Mouse (Mus musculus): Measurements from ENCODE around the gene Xxylt1. TPM values are rescaled to one million over a fixed set of nuclear protein-coding genes. Genes with fewer than 3 reads are reported as not detected.
A peak's percentile ranks its signal among the peaks of the same experiment; 100 is the strongest.

Xxylt1 gene
- polyA plus RNA-seq, 1 experiment from 2014 or later: 26.8 TPM

DNA sequence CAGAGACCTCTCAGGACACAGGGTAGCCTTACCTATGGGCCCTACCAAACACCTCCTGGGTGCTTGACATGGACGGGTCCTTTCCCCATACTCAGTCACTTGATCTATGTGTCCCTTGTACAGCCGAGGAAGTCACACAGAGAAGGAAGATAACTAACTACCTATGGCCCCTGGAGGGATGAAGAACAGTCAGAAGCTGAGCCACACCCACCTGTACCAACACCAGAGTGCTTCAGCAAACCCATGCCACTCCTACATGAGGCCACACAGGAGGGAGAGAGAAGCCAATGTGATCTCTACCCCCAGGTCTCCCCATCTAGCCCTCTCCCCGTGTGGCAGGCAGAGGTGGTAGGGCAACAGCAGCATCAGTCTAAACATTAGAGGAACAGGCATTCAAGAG lies 18.3 kb downstream of the Xxylt1 start:
- H3K27me3 ChIP-seq (ENCODE audit: insufficient read depth, low read length): no peaks in the 10 kb centered on the region
- WGBS: 62% methylated on average over 3 of the region's 3 CpGs

DNA sequence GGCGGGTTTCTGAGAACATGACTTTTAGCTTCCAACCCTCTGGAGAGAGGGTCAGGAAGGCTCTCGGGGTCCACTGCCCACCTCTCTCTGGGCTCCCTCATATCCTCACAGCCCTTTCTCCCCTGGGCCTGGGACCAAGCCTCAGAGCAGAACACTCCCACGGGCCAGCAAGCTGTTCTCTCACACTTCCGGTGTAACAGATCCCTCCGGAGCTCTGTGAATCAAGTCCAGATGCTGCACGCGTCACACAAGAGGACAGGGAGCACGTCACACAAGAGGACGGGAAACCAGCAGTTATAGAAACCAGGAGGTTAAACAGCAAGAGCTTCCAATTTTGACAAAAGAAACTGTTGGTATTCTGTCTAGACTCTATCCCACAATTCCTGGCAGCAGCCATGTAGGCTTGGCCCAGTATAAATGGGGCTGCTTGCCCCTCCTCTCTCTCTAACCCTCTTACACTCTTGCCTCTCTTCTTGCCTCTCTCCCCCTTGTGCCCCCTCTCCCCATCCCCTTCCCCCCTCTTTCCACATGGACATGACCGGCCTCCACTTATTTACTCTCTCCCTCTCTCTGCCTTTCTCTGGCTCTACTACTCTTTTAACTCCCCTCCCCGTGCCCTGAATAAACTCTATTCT lies 19.9 kb downstream of the Xxylt1 start:
- Histone ChIP-seq H3K9me3 (ENCODE audit: low read depth, low read length) (no peaks in the 10 kb centered on the region), H3K36me3 (ENCODE audit: insufficient read depth) (no peaks in the 10 kb centered on the region), H3K9ac (no peak overlapping the region), H3K27me3 (ENCODE audit: insufficient read depth, low read length) (no peaks in the 10 kb centered on the region), H3K4me2 (no peak overlapping the region), H3K4me3 (ENCODE audit: low read depth, low read length) (no peak overlapping the region), H3K4me1 (ENCODE audit: insufficient read depth) (no peaks in the 10 kb centered on the region), H3K27ac (ENCODE audit: low read depth) (no peak overlapping the region)
- 73% methylated on average over 11 of the region's 11 CpGs for WGBS
- no peak for ATAC-seq (ENCODE audit: insufficient read depth)
- TF ChIP-seq CTCF (IDR thresholded peaks at IDR 0.05; ENCODE audit: low read depth): no peak
- DNase-seq: no peak

More for the DNA sequence above, 18.3 kb downstream of the Xxylt1 start:
- no peaks in the 10 kb centered on the region for H3K9me3 ChIP-seq (ENCODE audit: low read depth, low read length)
- H3K9ac ChIP-seq: no peak overlapping the region
- DNase-seq: no peak
- no peak for TF ChIP-seq CTCF (IDR thresholded peaks at IDR 0.05; ENCODE audit: low read depth)
- ATAC-seq (ENCODE audit: insufficient read depth): no peak
- H3K4me3 ChIP-seq (ENCODE audit: low read depth, low read length): no peak overlapping the region
- H3K4me1 ChIP-seq (ENCODE audit: insufficient read depth): no peaks in the 10 kb centered on the region; the same call in 1 of the 2 replicates
- H3K36me3 ChIP-seq (ENCODE audit: insufficient read depth): no peaks in the 10 kb centered on the region
- no peak overlapping the region for H3K27ac ChIP-seq (ENCODE audit: low read depth)
- H3K4me2 ChIP-seq: no peak overlapping the region

DNA sequence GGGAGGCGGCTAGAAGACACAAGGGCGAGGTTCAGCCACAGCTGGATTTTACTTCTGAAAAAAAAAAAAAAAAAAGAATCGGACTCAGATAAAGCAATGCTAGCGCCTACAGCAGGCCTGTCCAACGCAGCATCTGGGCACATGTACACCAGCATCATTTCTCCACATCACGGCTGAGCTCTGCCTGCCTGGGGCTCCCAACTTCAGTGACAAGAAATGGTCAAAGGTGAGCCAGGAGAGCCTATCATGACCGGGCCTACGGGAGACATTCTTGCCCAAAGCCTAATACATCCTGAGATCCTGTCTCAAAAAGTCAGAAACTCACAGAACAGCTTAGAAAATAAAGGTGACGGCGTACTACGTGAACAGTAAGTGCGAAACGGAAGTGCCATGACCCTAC lies 20.5 kb downstream of the Xxylt1 start:
- 90% methylated on average over 13 of the region's 13 CpGs for WGBS
- Histone ChIP-seq H3K4me2 (no peak overlapping the region), H3K27me3 (ENCODE audit: insufficient read depth, low read length) (no peaks in the 10 kb centered on the region), H3K4me1 (ENCODE audit: insufficient read depth) (no peaks in the 10 kb centered on the region), H3K27ac (ENCODE audit: low read depth) (no peak overlapping the region), H3K4me3 (ENCODE audit: low read depth, low read length) (no peak overlapping the region), H3K9ac (no peak overlapping the region), H3K36me3 (ENCODE audit: insufficient read depth) (no peaks in the 10 kb centered on the region), H3K9me3 (ENCODE audit: low read depth, low read length) (no peaks in the 10 kb centered on the region)
- ATAC-seq (ENCODE audit: insufficient read depth): no peak
- DNase-seq: no peak
- TF ChIP-seq CTCF (IDR thresholded peaks at IDR 0.05; ENCODE audit: low read depth): no peak

DNA sequence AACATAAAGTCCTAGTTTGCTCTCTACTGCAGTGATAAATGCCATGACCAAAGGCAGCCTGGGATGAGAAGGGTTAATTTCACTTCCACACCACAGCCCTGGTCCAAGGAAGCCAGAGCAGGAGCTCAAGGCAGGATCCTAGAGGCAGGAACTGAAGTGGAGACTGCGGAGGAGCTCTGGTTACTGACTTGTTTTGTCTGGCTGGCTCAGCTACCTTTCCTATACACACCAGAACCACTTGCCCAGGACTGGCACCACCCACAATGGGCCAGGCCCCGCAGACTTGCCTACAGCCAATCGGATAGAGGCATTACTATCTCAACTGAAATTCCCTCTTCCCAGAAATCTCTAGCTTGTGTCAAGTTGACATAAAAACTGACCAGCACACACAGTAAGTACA lies 21.0 kb downstream of the Xxylt1 start:
- no peak overlapping the region for H3K4me2 ChIP-seq
- H3K9ac ChIP-seq: no peak overlapping the region
- DNase-seq (no peak), ATAC-seq (ENCODE audit: insufficient read depth) (no peak)
- H3K9me3 ChIP-seq (ENCODE audit: low read depth, low read length): no peaks in the 10 kb centered on the region
- H3K4me1 ChIP-seq (ENCODE audit: insufficient read depth): no peaks in the 10 kb centered on the region
- WGBS: 89% methylated on average over 3 of the region's 3 CpGs
- H3K27ac ChIP-seq (ENCODE audit: low read depth): no peak overlapping the region
- H3K27me3 ChIP-seq (ENCODE audit: insufficient read depth, low read length): no peaks in the 10 kb centered on the region
- no peak for TF ChIP-seq CTCF (IDR thresholded peaks at IDR 0.05; ENCODE audit: low read depth)
- H3K36me3 ChIP-seq (ENCODE audit: insufficient read depth): no peaks in the 10 kb centered on the region
- no peak overlapping the region for H3K4me3 ChIP-seq (ENCODE audit: low read depth, low read length)

DNA sequence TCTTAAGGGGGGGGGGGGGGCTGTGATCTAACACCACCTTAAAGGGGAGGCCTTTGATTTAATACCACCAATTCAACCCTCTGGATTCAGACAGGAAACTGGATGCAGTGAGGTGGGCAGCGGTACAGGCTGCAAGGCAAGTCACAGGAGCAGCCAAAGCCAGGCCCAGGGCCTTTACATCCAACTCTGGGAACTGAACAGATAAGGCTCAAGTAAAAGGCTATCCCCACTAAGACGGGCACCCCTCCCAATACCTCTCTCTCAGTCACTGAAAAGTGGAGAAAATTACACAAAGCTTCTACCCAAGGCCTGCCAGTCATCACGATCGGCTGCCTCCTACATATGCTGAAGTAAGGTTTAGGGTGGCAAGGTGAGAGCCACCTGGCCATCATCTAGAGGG lies 21.5 kb downstream of the Xxylt1 start:
- no peaks in the 10 kb centered on the region for H3K9me3 ChIP-seq (ENCODE audit: low read depth, low read length)
- H3K9ac ChIP-seq: no peak overlapping the region
- DNase-seq: no peak
- no peak overlapping the region for H3K4me2 ChIP-seq
- H3K36me3 ChIP-seq (ENCODE audit: insufficient read depth): no peaks in the 10 kb centered on the region
- no peaks in the 10 kb centered on the region for H3K4me1 ChIP-seq (ENCODE audit: insufficient read depth)
- H3K27ac ChIP-seq (ENCODE audit: low read depth): no peak overlapping the region
- no peak for TF ChIP-seq CTCF (IDR thresholded peaks at IDR 0.05; ENCODE audit: low read depth)
- ATAC-seq (ENCODE audit: insufficient read depth): no peak
- no peaks in the 10 kb centered on the region for H3K27me3 ChIP-seq (ENCODE audit: insufficient read depth, low read length)
- no peak overlapping the region for H3K4me3 ChIP-seq (ENCODE audit: low read depth, low read length)
- WGBS: 84% methylated on average over 4 of the region's 4 CpGs

DNA sequence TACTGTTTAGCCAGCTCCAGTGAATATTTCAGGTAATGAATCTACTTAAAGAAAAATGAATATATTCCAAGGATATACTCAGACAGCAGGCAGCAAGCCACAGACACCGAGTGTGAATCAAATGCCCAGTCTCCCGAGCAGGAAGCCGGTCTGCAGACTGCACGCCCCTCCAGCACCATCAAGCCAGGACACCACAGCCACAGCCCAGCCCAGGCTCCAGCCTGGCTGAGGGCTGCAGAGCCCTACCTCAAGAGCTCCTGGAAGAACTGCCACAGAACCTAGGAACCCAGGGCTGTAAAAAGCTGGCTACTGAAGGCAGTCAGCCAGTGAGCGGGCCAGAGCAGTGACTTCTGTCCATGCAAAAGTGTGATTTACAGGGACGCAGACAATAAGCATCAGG lies 28.4 kb downstream of the Xxylt1 start:
- Histone ChIP-seq H3K4me2 (no peak overlapping the region), H3K27me3 (ENCODE audit: insufficient read depth, low read length) (no peaks in the 10 kb centered on the region), H3K36me3 (ENCODE audit: insufficient read depth) (no peaks in the 10 kb centered on the region), H3K9me3 (ENCODE audit: low read depth, low read length) (no peaks in the 10 kb centered on the region), H3K27ac (ENCODE audit: low read depth) (no peak overlapping the region; the same call in 1 of the 2 replicates), H3K4me1 (ENCODE audit: insufficient read depth) (no peaks in the 10 kb centered on the region; the same call in 1 of the 2 replicates), H3K4me3 (ENCODE audit: low read depth, low read length) (no peak overlapping the region), H3K9ac (no peak overlapping the region)
- DNase-seq: peak; percentile 31
- WGBS: 42% methylated on average over 6 of the region's 6 CpGs
- no peak; the same call in 1 of the 2 replicates for ATAC-seq (ENCODE audit: insufficient read depth)
- no peak for TF ChIP-seq CTCF (IDR thresholded peaks at IDR 0.05; ENCODE audit: low read depth)

DNA sequence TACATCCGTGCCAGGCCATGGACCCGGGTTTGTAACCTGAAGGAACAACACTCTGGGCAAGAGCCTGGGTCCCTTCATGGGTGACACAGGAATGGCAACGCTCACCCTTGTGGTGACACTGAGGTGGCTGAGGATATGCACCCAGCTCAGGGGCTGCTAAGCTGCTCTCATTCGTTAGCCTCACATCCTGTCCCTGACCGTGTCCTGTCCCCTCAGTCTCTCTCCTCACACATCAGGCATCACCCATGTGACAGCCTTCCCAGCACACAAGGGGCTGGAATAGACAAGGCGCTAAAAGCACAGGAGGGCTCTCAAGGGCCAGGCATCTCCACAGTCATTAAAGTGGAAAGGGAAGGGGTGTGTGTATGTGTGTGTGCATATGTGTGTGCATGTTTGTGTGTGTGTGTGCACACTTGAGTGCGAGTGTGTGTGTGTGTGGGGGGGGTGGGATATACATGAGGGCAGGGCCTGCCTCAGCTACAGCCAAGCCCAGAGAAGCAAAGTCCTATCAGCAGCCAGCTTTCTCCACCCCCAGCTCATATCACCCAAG lies 29.0 kb downstream of the Xxylt1 start:
- DNase-seq (peak; percentile 22), ATAC-seq (ENCODE audit: insufficient read depth) (peak; percentile 60)
- H3K36me3 ChIP-seq (ENCODE audit: insufficient read depth): no peaks in the 10 kb centered on the region
- 38% methylated on average over 7 of the region's 7 CpGs for WGBS
- H3K27me3 ChIP-seq (ENCODE audit: insufficient read depth, low read length): no peaks in the 10 kb centered on the region
- no peaks in the 10 kb centered on the region for H3K9me3 ChIP-seq (ENCODE audit: low read depth, low read length)
- H3K4me3 ChIP-seq (ENCODE audit: low read depth, low read length): no peak overlapping the region
- no peak overlapping the region for H3K27ac ChIP-seq (ENCODE audit: low read depth)
- no peak overlapping the region for H3K4me2 ChIP-seq
- no peak overlapping the region for H3K9ac ChIP-seq
- no peak for TF ChIP-seq CTCF (IDR thresholded peaks at IDR 0.05; ENCODE audit: low read depth)
- H3K4me1 ChIP-seq (ENCODE audit: insufficient read depth): no peaks in the 10 kb centered on the region; the same call in 1 of the 2 replicates

Data from lung, embryonic 14.5 days (tissue).